Mouse (Mus musculus) lung, postnatal 25 days (tissue): ENCODE data around the gene Cpm.
"Not testable (repeated sequence)": the region's sequence is repeated elsewhere in the genome, so short reads cannot be mapped to it uniquely, and the experiment has no call there.

ENCODE experiments used
- DNase-seq: peaks from one replicate; pipeline ENCODE4 v3.0.0; 2022; ENCODE audit warnings: low spot score

The Cpm gene

GRCm38 (mm10) chr10:117593857-117594256, 35.4 kb upstream of the Cpm start:
- no peak for DNase-seq

- no peak for DNase-seq
Observed at GRCm38 (mm10) chr10:117594291-117594850, 34.9 kb upstream of the Cpm start.

- no peak for DNase-seq
Observed at GRCm38 (mm10) chr10:117594913-117595312, 34.4 kb upstream of the Cpm start.

GRCm38 (mm10) chr10:117595442-117596164, 33.7 kb upstream of the Cpm start:
- peak; percentile 4 for DNase-seq

GRCm38 (mm10) chr10:117596165-117596735, 33.0 kb upstream of the Cpm start:
- no peak for DNase-seq

- DNase-seq = no peak
Observed at GRCm38 (mm10) chr10:117596771-117597324, 32.5 kb upstream of the Cpm start.

GRCm38 (mm10) chr10:117597371-117598265, 31.7 kb upstream of the Cpm start:
- not testable (repeated sequence) for DNase-seq

GRCm38 (mm10) chr10:117598266-117598950, 30.9 kb upstream of the Cpm start:
- DNase-seq = no peak

- peak; percentile 14 for DNase-seq
Observed at GRCm38 (mm10) chr10:117598951-117599572, 30.2 kb upstream of the Cpm start.

GRCm38 (mm10) chr10:117601146-117602035, 27.9 kb upstream of the Cpm start:
- no peak for DNase-seq

- DNase-seq = no peak
Observed at GRCm38 (mm10) chr10:117602325-117603129, 26.8 kb upstream of the Cpm start.

GRCm38 (mm10) chr10:117603130-117603833, 26.0 kb upstream of the Cpm start:
- DNase-seq = no peak

GRCm38 (mm10) chr10:117603834-117604623, 25.3 kb upstream of the Cpm start:
- DNase-seq = no peak

- peak; percentile 17 for DNase-seq
Observed at GRCm38 (mm10) chr10:117604624-117605282, 24.5 kb upstream of the Cpm start.

- DNase-seq = no peak
Observed at GRCm38 (mm10) chr10:117605283-117606243, 23.7 kb upstream of the Cpm start.

GRCm38 (mm10) chr10:117606423-117606822, 22.9 kb upstream of the Cpm start:
- DNase-seq = no peak
